Mouse (Mus musculus): ENCODE measurements around the gene Itga1.

Gene Itga1

DNA sequence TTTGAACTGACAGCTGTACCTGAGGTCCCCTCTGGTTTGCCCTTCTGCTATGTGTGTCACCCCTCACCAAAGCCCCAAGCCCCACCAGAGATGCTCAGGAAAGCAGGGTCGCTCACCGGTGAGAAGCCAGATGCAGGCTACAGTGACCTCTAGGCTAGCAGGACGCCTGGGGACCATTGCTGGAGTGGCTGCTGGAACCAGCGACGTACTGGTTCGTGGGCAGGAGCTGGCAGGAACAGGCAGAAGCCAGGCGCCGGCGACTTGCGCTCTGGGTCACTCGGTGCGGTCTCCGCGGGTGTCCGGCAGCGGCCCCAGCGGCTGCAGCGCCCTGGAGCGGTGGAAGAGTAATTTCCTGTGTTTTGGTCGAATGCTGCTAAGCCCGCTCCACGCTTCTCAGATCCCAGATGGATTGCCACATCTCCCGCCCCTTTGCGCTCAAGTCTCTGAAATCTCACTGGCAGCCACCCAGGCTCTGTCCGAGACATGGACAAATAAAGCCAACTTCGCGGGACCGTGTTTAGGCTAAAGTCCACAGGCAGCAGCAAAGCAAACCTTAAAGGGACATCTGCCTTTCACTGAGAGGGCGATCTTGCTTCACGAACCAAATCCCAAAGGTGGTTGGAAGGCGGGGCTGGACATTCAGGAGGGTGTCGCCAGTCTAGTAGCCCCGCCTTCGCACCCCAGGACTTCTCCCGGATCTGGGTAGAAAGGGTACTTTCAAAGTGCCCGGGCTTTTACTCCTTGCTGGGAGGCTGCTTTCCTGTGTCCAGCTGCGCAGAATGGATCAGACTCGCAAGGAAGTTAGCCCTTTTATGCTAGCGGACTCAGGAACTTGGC lies at the start of gene Itga1, which contains the start of gene Gm49395:
Gene Itga1 (minus strand): TSS at position 610 of the 837 bp plus-strand sequence.
Gene Gm49395 (minus strand): TSS at position 567 of the 837 bp plus-strand sequence.
- peak; percentile 22 to 44 for DNase-seq (ENCODE audit: low spot score in 2 of 2)

- no peak for DNase-seq (ENCODE audit: low spot score in 2 of 2)
Measured at GRCm38 (mm10) chr13:115150602-115151001, 48.8 kb upstream of the Itga1 start.

DNA sequence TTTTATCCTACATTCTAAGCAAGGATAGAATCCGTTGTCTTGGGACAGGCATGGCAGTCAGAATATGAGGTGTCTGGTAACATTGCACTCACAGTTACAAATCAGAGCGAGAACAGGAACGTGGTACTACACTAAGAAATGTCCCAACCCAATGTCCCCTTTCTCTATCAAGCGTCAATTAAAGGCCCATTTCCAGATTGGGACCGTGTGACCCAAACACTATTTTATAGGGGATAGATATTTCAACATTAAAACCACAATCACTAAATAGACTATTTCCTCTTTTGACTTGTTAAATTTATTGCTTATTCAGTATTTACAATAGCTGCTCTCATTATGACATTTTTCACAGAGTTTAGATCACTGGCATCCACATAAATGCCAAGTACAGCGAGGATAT lies 48.1 kb upstream of the Itga1 start:
- DNase-seq (ENCODE audit: low spot score in 2 of 2), result no peak

GRCm38 (mm10) chr13:115143575-115143974 lies 41.8 kb upstream of the Itga1 start:
- DNase-seq (ENCODE audit: low spot score in 2 of 2), result no peak

- no peak for DNase-seq (ENCODE audit: low spot score in 2 of 2)
Measured at GRCm38 (mm10) chr13:115142066-115142465, 40.3 kb upstream of the Itga1 start.

DNA sequence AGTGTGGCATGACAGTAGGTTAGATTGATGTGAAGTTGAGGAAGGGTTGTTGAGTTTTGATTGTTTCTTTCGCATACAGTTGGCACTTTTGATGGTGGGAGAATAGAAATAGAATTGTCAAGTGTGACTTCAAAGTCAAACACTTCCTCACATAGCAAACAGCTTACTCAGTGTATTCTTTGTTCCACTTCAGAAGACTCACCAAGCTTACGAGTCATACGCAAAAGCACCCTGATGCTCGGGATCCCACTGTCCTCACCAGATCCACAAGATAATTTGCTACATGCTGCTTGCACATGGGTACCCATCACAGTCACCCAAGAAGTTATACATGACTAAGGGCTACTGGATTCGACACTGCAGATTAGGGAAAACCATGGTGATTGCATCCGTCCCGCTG lies 36.7 kb upstream of the Itga1 start:
- DNase-seq (ENCODE audit: low spot score in 2 of 2), result no peak

- DNase-seq (ENCODE audit: low spot score in 2 of 2), result no peak
Measured at GRCm38 (mm10) chr13:115136761-115137160, 35.0 kb upstream of the Itga1 start.

GRCm38 (mm10) chr13:115132435-115132834 lies 30.7 kb upstream of the Itga1 start:
- DNase-seq (ENCODE audit: low spot score in 2 of 2), result no peak

DNA sequence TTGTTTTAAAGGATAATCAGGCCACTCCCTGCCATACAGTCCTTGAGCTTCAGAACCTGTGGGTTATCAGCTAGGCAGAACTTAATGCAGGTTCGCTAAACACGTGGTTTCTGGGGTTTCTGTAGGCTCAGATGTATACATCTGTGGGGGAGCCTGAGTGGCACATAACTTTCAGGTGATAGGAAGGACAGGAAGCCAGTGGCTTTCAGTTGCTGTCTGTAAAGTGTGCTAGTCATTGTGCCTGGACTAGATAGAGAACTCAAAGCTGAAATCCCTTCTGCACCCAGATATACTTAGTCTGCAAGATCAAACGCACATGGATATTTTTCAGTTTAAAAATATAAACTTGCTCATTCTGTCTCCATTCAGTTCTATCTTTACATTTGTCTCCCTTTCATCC lies 29.6 kb upstream of the Itga1 start:
- DNase-seq (ENCODE audit: low spot score in 2 of 2), result peak in 1 of 2 experiments; percentile 2

- no peak for DNase-seq (ENCODE audit: low spot score in 2 of 2)
Measured at GRCm38 (mm10) chr13:115130035-115130434, 28.3 kb upstream of the Itga1 start.

- no peak for DNase-seq (ENCODE audit: low spot score in 2 of 2)
Measured at GRCm38 (mm10) chr13:115127826-115128225, 26.1 kb upstream of the Itga1 start.

DNA sequence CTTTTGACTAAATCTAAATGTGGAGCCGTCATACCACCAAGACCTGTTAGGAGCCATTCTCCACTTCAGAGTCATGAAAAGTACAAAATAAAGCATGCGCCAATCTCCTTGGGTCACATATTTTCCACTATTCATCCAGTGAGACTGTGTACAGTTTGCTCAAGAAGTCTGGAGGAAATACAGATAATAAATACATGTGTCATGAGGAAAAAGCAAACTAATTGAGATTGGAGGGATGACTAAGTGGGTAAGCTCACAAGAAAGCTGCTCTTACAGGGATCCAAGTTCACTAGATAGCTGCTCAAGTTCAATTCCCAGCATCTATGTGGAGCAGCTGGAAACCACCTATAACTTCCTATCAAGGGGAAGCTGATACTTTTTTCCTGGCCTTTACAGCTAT lies 24.8 kb upstream of the Itga1 start:
- no peak for DNase-seq (ENCODE audit: low spot score in 2 of 2)

GRCm38 (mm10) chr13:115125130-115125529 lies 23.4 kb upstream of the Itga1 start:
- no peak for DNase-seq (ENCODE audit: low spot score in 2 of 2)

DNA sequence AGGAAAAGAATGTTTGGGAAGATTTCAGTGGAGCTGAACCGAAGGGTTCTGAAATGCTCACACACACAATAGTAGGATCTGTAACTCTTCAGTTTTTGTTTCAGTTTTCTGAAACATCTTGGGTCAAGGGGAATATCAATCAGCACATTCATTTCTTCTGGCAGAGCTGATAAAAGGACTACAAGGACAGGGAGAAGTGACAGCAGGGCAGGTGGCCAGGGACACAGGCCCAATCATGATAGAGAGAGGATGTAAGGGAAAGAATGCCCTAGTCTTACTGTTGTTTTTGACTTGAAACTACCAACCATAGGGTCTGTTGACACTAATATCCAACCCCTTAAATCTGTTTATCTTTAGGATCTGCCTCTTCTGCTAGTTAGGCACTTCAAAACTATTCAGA lies 22.8 kb upstream of the Itga1 start:
- DNase-seq (ENCODE audit: low spot score in 2 of 2), result no peak

DNA sequence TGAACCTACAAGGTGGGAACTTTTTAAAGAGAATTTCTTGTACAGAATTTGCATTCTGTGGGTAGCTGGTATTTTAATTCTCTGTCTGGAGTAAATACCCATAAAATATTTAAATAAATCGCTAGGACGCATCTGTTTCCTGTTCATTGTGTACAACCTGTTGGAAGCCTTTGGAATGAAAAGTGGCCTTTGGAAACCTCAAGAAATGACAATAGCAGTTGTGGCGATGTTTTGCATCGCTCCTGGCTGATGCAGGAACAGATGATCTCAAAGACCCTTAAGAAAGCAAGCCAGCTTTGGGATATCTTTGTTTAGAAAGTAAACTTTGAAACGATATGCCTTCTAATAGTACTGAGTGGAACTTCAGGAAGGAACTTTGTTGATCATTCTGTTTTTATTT lies 17.0 kb upstream of the Itga1 start:
- DNase-seq (ENCODE audit: low spot score in 2 of 2), result no peak

GRCm38 (mm10) chr13:115118195-115118594 lies 16.4 kb upstream of the Itga1 start:
- no peak for DNase-seq (ENCODE audit: low spot score in 2 of 2)

- no peak for DNase-seq (ENCODE audit: low spot score in 2 of 2)
Measured at GRCm38 (mm10) chr13:115116930-115117621, 15.3 kb upstream of the Itga1 start.

DNA sequence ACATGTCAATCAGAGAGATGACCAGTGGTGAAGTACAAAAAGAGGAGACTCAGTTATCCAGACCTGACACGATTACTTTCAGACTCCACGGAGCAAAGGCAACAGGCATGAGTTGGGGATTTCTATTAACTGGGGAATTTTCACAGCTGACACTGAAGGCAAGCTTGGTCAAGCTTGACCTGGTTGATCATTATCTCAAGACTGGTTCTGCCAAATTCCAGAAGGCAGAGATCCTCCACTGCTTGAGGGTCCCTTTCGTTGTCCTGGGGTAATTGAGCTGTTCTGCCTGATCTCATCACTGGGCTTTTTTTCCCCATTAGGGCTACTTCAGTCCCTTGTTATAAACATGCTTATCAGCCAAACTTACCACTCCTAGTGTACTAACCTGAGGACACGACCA lies 7.9 kb upstream of the Itga1 start:
- DNase-seq (ENCODE audit: low spot score in 2 of 2), result no peak

DNA sequence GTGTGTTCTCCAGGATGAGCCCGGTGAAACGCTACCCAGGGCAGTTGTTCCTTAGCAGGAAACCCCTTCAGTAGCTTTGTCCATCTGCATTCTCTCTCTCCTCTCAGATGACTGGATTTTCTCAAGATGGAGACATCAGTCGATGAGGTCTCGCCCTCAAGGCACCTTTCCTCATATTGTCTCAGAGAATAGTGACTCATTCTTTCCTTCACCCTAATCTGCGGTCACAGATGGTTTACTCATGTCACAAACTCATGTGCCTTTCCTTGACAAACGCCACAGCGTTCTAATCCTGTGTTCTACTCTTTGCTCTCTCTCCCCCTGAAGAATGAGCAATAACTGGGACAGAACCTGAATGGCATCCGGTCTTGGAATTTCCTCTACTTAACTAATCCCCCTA lies 5.7 kb upstream of the Itga1 start:
- DNase-seq (ENCODE audit: low spot score in 2 of 2), result no peak

DNA sequence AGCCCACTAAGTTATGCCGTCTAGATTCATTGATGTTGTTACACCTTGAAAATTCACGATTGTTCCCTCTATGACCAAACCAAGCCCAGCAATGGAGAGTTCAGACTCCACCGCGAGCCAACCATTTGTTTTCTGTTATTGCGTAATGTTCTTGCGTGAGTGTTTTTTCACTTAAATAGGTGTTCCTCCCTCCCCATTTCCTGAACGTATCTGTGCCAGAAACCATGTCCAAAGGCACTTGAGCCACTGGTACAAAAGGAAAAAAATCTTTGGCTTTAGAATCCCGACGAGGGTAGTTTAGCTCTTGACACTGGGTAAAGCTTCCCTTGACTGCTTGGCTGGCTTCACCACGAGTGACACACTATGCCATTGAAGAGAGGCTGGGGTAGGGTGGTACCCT lies 4.4 kb upstream of the Itga1 start:
- no peak for DNase-seq (ENCODE audit: low spot score in 2 of 2)

GRCm38 (mm10) chr13:115102754-115103153 lies 990 bp upstream of the Itga1 start:
- no peak for DNase-seq (ENCODE audit: low spot score in 2 of 2)

- DNase-seq (ENCODE audit: low spot score in 2 of 2), result no peak
Measured at GRCm38 (mm10) chr13:115100381-115101177, 1.2 kb downstream of the Itga1 start.

Measured in natural killer cell, adult 2 months (primary cell).